Mouse (Mus musculus) limb, embryonic 11.5 days (tissue): ENCODE measurements around the gene Tpst1. TPM values are rescaled to one million over a fixed set of nuclear protein-coding genes. Genes with fewer than 3 reads are reported as not detected.

Experiments
- ATAC-seq: fragments of 200-750 bp; cut with Nextera tagmentation; 2 replicates; pipeline ENCODE4 v1.8.0; 2017; ENCODE audit warnings: low read depth; ENCODE audit not compliant: insufficient number of reproducible peaks, low FRiP score, low TSS enrichment
- DNase-seq: peaks from one replicate; pipeline ENCODE4 v3.0.0-alpha.2; 2015; ENCODE audit warnings: low spot score
- H3K27ac ChIP-seq: fragments of 300-500 bp; sonication (generic); replicated peaks from 2 replicates; pipeline ENCODE4 v1.5.1; 2014; ENCODE audit warnings: low read depth, mild to moderate bottlenecking, low read length
- H3K27me3 ChIP-seq: fragments of 300-500 bp; sonication (generic); 2 replicates; pipeline ENCODE4 v1.6.1; 2014; ENCODE audit warnings: mild to moderate bottlenecking, low read length, mixed read lengths; ENCODE audit not compliant: control insufficient read depth, insufficient read depth
- H3K36me3 ChIP-seq: fragments of 300-500 bp; sonication (generic); 2 replicates; pipeline ENCODE4 v1.6.1; 2014; ENCODE audit warnings: mild to moderate bottlenecking, low read length, moderate library complexity, mixed read lengths; ENCODE audit not compliant: control insufficient read depth, insufficient read depth
- H3K4me1 ChIP-seq: fragments of 300-500 bp; sonication (generic); 2 replicates; pipeline ENCODE4 v1.6.1; 2014; ENCODE audit warnings: low read length, mixed read lengths; ENCODE audit not compliant: control insufficient read depth, insufficient read depth
- H3K4me2 ChIP-seq: fragments of 300-500 bp; sonication (generic); 2 replicates; pipeline ENCODE4 v1.6.1; 2014; ENCODE audit warnings: low read depth, mild to moderate bottlenecking, moderate library complexity; ENCODE audit not compliant: severe bottlenecking
- H3K4me3 ChIP-seq: fragments of 300-500 bp; sonication (generic); 2 replicates; pipeline ENCODE4 v1.5.1; 2014; ENCODE audit warnings: low read depth, low read length
- H3K9ac ChIP-seq: fragments of 300-500 bp; sonication (generic); 2 replicates; pipeline ENCODE4 v1.6.1; 2014; ENCODE audit warnings: mild to moderate bottlenecking, low read length
- H3K9me3 ChIP-seq: fragments of 300-500 bp; sonication (generic); 2 replicates; pipeline ENCODE4 v1.6.1; 2016; ENCODE audit warnings: low read length; ENCODE audit not compliant: control insufficient read depth
- WGBS: fragments of 180-500 bp; shearing (Covaris S2); extraction: QIAGEN DNeasy Blood & Tissue Kit; methylation state at CpG from one replicate; pipeline ENCODE4 v1.1.7; 2014; 5-methylcytosine and 5-hydroxymethylcytosine counted together
- polyA plus RNA-seq: library from polyadenylated mRNA; unstranded; fragments of >200 nt; fragmentation: Nextera tagmentation; extraction: Ambion mirVana; gene quantifications from 2 replicates; pipeline ENCODE4 v1.2.1, GENCODE M21; 2014

The Tpst1 gene
- 73.0 and 76.4 TPM in 2 replicates for polyA plus RNA-seq

GRCm38 (mm10) chr5:130073026-130073425 is at the start of gene Tpst1:
Gene Tpst1 (plus strand): TSS chr5:130073326.
- Histone ChIP-seq H3K9me3 (no peaks in the 10 kb centered on the region), H3K4me3 (no peak within 1 kb of the TSS), H3K4me1 (no peaks in the 10 kb centered on the region), H3K9ac (no peak within 1 kb of the TSS), H3K4me2 (no peak within 1 kb of the TSS), H3K27me3 (no peaks in the 10 kb centered on the region), H3K27ac (no peak within 1 kb of the TSS), H3K36me3 (no peaks in the 10 kb centered on the region)
- no peak for ATAC-seq
- DNase-seq: no peak
- WGBS: 92% methylated on average over 6 of the region's 6 CpGs

GRCm38 (mm10) chr5:130023767-130024539 is 49.2 kb upstream of the Tpst1 start:
- H3K36me3 ChIP-seq: no peaks in the 10 kb centered on the region
- H3K4me1 ChIP-seq: no peaks in the 10 kb centered on the region
- peak overlapping the region; percentile 55 for H3K9ac ChIP-seq
- ATAC-seq: peak; percentile 81
- H3K27me3 ChIP-seq: no peaks in the 10 kb centered on the region
- H3K4me3 ChIP-seq: peak overlapping the region; percentile 56
- DNase-seq: peak; percentile 85
- WGBS: under 1% methylated on average over 32 of the region's 32 CpGs
- H3K9me3 ChIP-seq: no peaks in the 10 kb centered on the region
- H3K27ac ChIP-seq: peak overlapping the region; percentile 52; the same call in 1 of the 2 replicates
- peak overlapping the region; percentile 82 for H3K4me2 ChIP-seq

- H3K9ac ChIP-seq: no peak overlapping the region
- H3K4me2 ChIP-seq: no peak overlapping the region; the same call in 1 of the 2 replicates
- no peaks in the 10 kb centered on the region for H3K9me3 ChIP-seq
- H3K4me1 ChIP-seq: no peaks in the 10 kb centered on the region
- no peaks in the 10 kb centered on the region for H3K36me3 ChIP-seq
- no peaks in the 10 kb centered on the region for H3K27me3 ChIP-seq
- ATAC-seq: no peak
- H3K27ac ChIP-seq: no peak overlapping the region
- WGBS: 76% methylated on average over 5 of the region's 5 CpGs
- no peak for DNase-seq
- no peak overlapping the region for H3K4me3 ChIP-seq
Observed at GRCm38 (mm10) chr5:130027134-130027533, 46.0 kb upstream of the Tpst1 start.

- no peaks in the 10 kb centered on the region for H3K4me1 ChIP-seq
- H3K27ac ChIP-seq: no peak overlapping the region
- DNase-seq (no peak), ATAC-seq (no peak)
- 83% methylated on average over 7 of the region's 7 CpGs for WGBS
- H3K27me3 ChIP-seq: no peaks in the 10 kb centered on the region
- H3K36me3 ChIP-seq: no peaks in the 10 kb centered on the region
- H3K9ac ChIP-seq: no peak overlapping the region
- H3K9me3 ChIP-seq: no peaks in the 10 kb centered on the region
- no peak overlapping the region for H3K4me3 ChIP-seq
- H3K4me2 ChIP-seq: no peak overlapping the region
Observed at GRCm38 (mm10) chr5:130027696-130028095, 45.4 kb upstream of the Tpst1 start.

- H3K4me2 ChIP-seq: peak within 1 kb of the TSS; percentile 80
- WGBS: 2% methylated on average over 51 of the region's 51 CpGs
Observed at GRCm38 (mm10) chr5:130029142-130029897, 43.8 kb upstream of the Tpst1 start, which contains the start of the genes Asl and Crcp. Gene Asl (minus strand): TSS chr5:130029247. Gene Crcp (plus strand): TSS chr5:130029290.

GRCm38 (mm10) chr5:130031410-130032390 is 41.4 kb upstream of the Tpst1 start:
- no peak overlapping the region for H3K4me3 ChIP-seq
- H3K27ac ChIP-seq: no peak overlapping the region
- H3K9ac ChIP-seq: no peak overlapping the region
- H3K4me1 ChIP-seq: no peaks in the 10 kb centered on the region
- no peaks in the 10 kb centered on the region for H3K36me3 ChIP-seq
- WGBS: 94% methylated on average over 19 of the region's 19 CpGs
- no peak for DNase-seq
- H3K4me2 ChIP-seq: no peak overlapping the region
- H3K27me3 ChIP-seq: no peaks in the 10 kb centered on the region
- no peak for ATAC-seq
- H3K9me3 ChIP-seq: no peaks in the 10 kb centered on the region

More at GRCm38 (mm10) chr5:130029142-130029897, 43.8 kb upstream of the Tpst1 start, which contains the start of the genes Asl and Crcp:
- Histone ChIP-seq H3K27ac (peak within 1 kb of the TSS; percentile 90), H3K9ac (peak within 1 kb of the TSS; percentile 85), H3K27me3 (no peaks in the 10 kb centered on the region), H3K9me3 (no peaks in the 10 kb centered on the region), H3K4me1 (no peaks in the 10 kb centered on the region), H3K36me3 (no peaks in the 10 kb centered on the region), H3K4me3 (peak within 1 kb of the TSS; percentile 81)
- peak; percentile 87 for DNase-seq
- peak; percentile 77 for ATAC-seq

GRCm38 (mm10) chr5:130033869-130034268 is 39.3 kb upstream of the Tpst1 start:
- H3K4me3 ChIP-seq: no peak overlapping the region
- H3K9ac ChIP-seq: no peak overlapping the region
- DNase-seq (no peak), ATAC-seq (no peak)
- H3K4me1 ChIP-seq: no peaks in the 10 kb centered on the region
- no peak overlapping the region for H3K27ac ChIP-seq
- H3K36me3 ChIP-seq: 0 out of 2 replicates have a peak, but pooled peaks cover 2% of the 10 kb centered on the region
- H3K27me3 ChIP-seq: no peaks in the 10 kb centered on the region
- no peaks in the 10 kb centered on the region for H3K9me3 ChIP-seq
- no peak overlapping the region for H3K4me2 ChIP-seq
- 86% methylated on average over 2 of the region's 2 CpGs for WGBS
